Mouse (Mus musculus): ENCODE measurements around the gene Zfp950.

- TF ChIP-seq POLR2A (IDR thresholded peaks at IDR 0.05; ENCODE audit: borderline replicate concordance, extremely low read depth, insufficient read depth, insufficient read length, poor library complexity, severe bottlenecking) (no peak), CTCF (IDR thresholded peaks at IDR 0.05; ENCODE audit: borderline replicate concordance, extremely low read depth, insufficient read depth, insufficient read length) (no peak)
Observed at GRCm38 (mm10) chr19:61080251-61080749, 60.3 kb downstream of the Zfp950 start.
